Mouse (Mus musculus) testis, postnatal 14 days (tissue): ENCODE measurements around the gene Sntg2.

Experiments
- DNase-seq: peaks from one replicate; pipeline ENCODE4 v3.0.0; 2021; ENCODE audit warnings: low spot score

Gene Sntg2

DNA sequence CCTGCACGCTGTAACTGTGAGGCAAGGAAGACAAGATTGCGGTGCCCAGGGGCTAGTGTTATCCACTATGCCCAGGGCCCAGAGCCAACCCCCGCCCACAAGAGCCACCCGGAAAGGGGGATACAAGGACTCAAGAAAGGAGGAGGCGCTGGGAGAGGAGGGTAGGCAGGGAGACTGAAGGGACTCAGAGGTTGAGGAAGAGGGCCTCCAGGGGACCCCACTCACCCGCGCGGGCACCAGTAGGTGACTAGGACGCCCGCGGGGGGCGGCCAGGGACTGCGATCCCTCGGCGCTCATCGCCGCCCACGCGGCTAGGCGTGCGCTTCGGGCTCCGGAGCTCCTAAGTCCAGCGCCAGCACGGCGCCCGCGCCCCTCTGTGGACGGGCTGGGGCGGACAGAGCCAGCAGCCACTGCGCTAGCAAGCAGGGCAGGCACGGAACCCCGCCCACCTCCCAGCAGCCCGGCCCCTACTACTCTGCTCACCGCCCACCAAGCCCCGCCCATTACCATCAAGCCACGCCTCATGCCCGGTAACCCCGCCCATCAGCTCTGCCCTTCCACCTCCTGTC is at the start of gene Sntg2:
Gene Sntg2, minus strand, starts transcription at position 443 of the 569 bp plus-strand sequence.
- peak; percentile 79 for DNase-seq

DNA sequence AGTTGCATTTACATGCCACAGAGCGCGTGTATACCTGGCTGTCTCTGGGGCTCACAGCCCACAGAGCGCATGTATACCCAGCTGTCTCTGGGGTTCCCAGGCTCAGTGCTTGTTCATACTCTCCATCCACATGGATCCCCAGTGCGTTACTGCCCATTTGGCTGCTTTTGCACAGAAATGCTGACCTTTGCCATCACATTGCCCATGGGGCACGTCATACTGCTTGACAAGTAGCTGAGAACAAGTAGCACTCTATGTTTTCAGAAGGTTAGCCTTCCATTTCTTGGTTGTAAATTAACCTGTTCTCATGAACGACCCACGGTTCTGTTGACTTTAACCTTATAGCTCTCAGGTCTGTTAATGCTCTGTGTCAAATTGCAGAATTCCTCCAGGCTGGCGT is 43.4 kb upstream of the Sntg2 start:
- DNase-seq: no peak

DNA sequence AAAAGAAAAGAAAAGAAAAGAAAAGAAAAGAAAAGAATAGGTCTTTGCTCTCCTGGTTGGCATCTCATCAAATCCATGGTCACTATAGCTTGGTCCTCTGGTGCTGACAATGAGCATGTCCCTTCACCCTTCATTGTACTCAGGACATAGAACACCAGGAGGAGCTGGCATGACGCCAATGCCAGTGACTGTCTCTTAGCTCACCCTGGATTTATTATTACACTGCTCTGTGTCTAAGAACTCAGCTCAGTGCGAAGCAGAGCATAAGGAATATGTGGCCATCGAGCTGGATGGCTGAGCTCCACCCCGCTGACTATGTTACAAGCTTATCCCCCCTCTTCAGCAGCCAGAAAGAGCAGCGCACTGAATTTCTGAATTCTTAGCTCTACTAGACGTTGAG is 42.8 kb upstream of the Sntg2 start:
- no peak for DNase-seq

DNA sequence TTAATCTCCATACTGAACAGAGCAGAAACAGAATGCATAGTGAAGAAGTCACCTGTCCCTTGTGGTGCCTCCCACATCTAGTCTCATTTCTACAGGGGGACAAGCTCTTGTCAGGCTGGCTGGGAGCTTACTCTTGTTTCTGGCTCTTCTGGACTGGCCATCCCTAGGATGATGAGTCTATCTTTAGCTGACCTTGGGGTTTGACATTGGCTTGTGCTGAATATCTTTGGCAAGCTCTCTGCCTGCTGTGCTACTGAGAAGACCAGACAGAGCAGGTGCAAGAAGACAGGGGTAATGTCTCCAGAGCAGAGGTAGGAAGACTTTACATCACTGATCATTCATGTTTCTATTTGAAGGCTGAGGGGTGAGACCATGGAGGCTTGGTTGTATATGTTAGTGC is 29.5 kb upstream of the Sntg2 start:
- DNase-seq: no peak

DNA sequence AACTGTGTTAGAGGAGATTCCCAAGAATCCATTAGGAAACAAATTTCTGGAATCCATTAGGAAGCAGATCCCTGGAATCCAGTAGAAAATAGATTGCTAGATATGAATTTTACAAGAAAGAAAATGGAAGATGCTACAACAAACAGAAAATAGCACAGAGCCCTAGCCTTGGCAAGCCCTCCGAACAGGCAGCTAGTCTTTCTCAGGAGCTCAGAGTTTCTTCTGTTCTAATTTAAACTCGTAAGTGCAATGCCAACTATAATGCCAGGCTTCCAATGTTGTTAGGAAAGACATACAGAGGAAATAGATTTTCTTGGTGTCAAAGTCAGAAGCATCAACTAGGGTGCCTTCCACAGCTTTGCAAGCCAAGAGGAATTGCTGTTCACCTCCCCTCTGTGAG is 27.4 kb upstream of the Sntg2 start:
- no peak for DNase-seq

DNA sequence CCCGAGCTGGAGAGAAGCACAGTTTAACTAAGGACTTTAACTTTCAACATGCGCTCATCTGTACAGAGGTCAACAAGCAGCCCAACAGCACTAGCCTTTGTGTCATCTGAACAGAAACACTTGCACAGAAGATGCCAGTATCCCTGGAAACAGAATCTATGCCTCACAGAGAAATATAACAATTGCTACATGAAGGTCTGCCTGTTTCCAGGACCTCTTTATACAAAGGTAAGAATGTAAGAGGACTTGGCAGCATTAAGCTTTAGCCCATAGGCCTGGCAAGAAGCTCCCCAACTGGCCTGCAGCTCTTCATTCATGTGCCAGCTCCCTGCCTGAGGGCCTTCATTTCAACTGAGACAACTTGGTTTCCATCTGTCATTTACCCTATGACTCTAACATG is 26.9 kb upstream of the Sntg2 start:
- no peak for DNase-seq

DNA sequence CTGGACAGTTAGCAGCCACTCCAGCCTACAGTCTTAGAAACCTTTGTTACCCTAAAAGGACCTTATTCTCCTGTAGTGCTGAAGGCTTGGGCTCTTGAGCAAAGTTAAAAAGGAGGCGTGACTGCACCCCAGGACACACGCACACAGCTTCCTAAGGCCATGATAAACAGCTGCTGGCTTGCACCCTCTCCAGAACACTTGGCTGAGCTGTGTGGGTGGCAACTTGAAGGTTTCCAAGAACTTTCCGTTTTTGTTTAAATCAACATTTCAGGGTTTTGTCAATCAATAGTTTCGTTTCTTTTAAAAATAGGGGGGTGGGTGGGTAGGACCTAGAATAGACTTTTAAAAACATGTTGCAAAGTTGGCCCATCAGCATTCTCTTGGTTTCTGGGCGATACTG is 882 bp downstream of the Sntg2 start:
- no peak for DNase-seq

DNA sequence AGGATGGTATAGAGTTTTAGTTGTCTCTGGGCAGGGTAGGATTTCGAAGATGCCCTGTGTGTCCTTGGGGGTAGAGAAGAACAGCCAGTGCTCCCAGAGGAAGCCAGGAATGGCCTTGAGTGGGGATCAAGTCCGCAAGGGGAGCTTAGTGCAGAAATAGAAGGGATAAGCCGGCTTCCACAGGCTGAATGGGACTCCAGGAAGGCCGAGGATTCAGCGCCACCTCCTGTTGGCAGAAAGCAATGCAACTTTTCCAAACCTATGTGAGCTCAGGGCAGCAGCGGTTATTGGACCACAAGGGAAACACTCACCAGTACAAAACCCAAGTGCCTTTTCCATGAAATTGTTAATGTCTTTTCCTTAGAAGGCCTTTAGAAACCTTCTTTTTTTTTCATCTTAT is 3.4 kb downstream of the Sntg2 start:
- DNase-seq: peak; percentile 76

DNA sequence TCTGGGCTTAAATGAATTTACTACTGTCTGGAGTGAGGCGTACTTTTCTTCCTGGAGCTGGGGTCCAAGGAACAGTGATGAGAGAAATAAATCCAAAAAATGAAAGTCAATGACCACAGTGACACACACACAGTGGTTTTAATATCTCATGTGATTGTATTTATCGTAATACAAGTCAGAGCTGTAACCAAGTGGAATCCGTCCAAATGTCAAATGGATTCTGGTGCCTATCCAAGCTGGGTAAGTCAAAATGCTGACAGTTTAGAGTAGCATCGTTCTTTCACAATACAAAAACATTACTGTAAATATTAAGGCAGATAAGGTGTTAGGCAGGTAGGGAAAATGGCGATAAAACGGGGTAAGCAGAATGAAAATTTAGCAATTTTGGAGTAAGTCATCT is 4.0 kb downstream of the Sntg2 start:
- no peak for DNase-seq

DNA sequence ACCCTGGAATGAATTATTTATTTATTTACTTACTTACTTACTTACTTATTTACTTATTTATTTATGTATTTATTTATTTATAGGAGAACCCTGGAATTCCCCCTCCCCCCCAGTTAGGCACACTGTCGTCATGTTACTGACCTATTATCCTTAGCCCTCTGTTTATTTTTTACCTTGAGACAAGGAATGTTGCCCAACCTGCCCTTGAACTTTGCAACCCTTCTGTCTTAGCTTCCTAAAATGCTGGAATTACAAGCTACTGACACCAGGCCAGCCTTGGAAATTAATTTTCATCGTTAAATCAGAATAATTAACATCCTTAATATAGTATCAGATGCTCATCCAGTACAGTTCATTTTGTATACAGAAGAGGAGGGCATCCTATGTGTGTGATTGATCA is 10.9 kb downstream of the Sntg2 start:
- DNase-seq: no peak

DNA sequence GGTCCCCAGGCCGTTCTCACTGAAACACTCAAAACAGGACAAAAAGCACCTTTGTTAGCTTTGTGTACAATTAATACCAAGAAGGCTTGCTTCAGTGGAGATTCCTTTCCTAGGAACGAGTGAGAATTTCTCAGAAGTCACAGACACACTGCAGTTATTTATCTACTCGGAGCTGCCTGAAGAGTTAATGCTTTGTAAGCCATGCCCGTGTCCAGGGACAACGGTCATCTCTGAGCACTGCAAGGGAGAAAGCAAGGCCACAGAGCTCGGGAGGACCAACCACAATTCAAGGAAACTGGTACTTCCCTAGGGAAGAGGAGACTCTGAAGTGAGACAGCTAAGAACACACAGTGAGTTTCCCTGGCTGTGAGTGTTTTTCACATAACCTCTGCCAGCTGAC is 15.5 kb downstream of the Sntg2 start:
- no peak for DNase-seq

DNA sequence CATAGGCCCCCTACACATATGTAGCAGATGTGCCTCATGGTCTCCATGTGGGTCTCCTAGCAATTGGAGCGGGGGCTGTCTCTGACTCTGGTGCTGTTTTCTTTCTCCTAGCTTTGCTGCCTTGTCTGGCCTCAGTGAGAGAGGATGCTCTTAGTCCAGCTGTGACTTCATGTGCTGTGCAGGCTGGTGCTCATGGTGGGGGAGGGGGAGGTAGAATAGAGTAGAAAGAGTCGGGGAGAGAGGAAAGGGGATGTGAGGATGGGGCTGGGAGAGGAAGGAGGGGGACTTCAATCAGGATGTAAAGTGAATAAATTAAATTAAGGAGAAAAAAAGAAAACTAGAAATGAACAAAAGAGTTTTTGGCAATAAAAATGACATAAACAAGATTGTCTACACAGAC is 20.8 kb downstream of the Sntg2 start:
- no peak for DNase-seq

DNA sequence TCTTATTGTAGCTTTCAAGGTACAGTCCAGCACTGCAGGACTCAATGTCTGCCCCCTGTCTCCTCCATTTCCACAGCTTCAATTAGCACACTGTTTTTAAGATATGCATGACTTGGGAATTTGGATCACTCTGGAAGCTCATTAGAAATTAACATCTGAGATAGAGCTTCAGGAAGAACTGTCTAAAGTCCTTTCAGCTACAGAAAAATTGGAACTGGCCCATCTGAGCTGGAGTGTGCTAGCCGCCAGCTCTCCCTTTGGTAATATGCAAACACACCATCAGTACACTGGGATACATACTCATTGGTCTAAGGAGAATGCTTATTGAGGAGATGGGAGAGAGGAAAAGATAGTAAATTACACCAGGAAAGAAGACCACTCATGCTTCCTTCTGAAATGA is 25.1 kb downstream of the Sntg2 start:
- no peak for DNase-seq

DNA sequence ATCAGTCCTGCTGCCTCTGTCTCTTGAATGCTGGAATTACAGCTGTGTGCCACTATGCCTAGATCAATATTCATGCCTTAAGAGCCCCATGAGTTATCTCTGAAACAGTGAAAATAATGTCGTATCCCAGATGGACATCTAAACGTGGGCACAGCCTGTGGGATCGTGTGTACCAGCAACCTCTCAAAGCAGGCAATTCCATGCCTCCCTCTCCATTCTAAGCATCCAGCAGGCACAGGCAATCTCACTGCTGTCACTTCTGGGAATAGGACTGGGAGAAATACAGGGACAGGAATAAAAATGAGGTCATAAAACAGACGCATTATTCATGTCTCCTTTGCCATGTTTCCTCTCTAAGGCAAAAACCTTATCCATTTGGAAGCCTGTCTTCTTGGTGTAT is 25.9 kb downstream of the Sntg2 start:
- no peak for DNase-seq

DNA sequence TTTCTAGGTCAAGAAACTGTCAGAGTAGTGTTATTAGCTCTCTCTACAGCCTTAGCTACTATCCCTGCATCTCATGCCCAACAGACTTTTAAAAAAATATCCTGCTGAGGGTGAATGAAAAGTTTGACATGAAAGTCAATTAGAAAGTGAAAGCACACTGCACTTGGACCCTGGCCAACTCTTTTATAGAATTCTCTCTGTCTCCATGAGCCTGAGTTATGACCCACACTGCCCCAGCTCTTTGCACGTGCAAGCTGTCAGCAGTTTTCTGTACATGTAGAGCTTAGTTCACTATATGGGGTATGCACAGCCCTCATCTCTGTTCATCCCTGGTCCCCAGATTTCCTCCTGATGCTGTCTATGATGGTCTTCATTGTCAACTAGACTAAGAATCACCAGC is 28.4 kb downstream of the Sntg2 start:
- no peak for DNase-seq

DNA sequence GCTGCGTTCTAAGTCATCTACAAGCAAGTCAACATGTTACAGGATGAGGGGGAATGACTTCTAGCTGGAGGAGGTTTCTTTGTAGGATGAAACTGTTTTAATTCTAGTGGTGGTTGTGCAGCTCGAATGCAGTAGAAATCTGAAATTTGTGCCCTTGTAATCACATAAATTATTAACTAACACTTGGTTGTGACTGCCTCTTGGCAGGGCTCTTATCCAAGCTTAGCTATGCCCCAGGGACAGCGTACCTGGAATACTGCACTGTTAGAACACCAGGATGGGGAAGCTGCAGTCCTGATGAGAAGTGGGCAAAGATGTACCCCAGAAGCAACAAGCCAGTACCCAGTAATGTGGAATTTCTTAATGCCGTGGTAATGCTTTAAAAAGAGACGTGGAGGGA is 36.9 kb downstream of the Sntg2 start:
- DNase-seq: no peak

DNA sequence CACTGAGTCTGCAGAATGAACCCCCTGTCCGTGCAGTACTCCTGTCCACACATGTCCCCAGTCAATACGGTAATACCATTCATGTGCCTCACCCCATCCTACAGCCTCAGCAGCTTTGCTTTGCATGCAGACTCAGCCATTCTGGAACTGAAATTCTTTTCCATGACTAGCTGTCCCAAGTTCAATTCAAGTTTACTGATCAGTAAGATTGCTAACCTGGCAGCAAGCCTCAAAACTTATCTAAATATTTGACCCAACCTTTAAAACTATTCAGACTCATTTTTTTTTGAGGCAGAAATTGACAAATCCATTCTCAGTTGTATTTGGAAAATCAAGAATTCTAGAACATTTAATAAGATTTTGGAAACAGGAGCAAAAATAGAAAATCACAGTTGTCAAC is 38.7 kb downstream of the Sntg2 start:
- DNase-seq: no peak

DNA sequence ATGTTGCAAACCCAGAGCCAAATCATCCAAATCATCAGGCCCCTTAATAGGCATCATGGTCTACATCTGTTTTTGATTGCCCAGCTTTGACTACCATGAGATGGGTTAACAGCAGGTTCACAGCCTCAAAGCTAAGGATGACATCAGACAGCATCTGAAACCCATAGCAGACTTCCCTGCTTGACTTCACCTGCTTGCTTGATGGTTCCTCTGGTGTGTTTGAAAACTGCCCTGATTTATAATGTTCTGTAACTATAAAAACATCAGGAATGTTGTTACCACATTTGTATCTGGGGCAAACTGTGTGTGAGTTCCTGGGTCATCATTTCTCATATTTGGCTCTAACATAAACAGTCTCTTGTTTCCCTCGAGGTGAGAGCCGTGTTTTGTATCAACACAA is 55.2 kb downstream of the Sntg2 start:
- no peak for DNase-seq

DNA sequence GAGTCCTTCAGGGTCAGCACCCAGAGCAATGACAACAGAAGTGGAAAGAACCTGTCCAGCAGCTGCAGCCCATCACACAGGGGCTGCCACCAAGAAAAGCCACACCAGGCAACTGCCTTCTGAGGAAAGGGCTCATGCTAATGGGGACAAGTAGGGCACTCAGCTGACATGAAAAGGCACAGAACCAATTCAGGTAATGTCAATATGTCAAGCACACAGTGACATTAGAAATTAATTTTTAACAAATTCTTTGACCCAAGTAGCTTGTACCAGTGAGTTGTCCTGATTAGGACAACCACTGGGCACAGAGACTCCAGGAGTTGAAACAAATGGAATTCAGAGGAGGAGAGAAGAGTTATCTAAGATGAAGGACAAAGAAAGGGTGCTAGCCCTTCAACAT is 60.2 kb downstream of the Sntg2 start:
- DNase-seq: no peak

DNA sequence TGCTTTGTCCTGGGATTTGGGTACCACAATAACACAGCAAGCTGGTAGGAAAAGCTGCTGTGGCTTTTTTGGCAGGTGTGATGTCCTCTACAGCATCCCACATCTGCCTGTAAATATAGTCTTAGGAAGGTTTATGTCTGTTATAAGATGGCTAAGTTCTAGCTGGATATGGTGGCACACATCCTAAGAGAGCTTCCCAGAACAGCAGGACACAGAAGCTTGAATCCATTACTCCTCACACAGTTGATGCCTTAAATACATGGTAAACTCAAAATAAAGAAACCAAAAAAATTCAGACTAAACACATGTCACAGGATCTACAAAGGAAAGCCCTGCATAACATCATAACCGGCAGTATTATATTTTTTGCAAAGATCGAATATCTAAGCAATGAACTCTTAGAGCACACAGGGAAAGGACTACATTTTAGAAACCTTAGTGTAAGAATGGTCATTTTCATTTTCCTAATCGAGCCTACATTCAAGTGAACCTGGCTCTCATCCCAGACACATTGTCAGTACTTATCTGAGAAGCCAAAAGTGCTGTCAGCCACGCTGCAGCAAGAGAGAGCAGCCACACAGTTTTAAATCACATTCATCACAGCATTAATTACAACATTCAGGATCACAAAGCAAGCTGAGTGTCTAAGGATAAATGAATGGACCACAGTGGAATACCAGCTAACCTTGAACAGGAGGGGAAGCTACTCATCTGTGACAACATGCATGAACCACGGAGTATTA is 64.8 kb downstream of the Sntg2 start:
- no peak for DNase-seq

DNA sequence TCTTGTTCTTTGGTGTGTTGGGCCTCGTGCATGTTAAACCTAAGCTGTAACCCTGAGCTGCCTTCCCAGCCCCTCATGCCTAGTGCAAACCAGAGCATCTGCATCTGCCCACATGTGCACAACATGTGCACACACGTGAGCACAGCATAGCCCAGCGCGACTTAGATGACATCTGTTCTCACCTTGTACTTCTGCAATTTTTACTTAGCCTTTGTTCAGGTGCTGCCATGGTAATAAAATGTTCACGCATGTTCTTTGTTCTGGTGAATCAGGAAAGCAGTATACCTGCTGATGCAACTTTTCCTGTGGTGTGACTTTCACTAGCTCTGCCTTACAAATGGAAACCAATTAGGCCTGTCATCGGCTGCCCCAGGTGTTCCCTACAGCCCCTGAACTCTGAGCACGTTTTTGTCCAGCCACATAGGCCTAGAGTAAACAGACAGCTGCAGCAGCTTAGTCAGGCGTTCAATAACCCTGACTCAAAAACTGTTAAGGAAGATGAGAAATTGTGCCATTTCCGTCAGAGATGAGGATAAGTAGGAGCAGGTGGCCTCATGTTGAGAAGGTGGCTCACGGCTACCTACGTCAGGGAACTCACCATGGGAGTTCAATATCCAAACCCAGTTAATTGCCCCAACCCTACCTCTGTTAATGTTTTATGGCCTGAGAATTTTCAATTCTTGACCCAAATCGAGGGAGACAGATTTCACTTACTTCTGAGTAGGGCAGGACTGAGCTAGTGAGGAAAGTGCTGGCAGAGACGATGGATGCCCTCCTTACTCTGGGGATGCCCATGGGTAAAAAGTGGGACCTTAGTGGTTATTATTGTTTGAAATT is 80.2 kb downstream of the Sntg2 start:
- no peak for DNase-seq

DNA sequence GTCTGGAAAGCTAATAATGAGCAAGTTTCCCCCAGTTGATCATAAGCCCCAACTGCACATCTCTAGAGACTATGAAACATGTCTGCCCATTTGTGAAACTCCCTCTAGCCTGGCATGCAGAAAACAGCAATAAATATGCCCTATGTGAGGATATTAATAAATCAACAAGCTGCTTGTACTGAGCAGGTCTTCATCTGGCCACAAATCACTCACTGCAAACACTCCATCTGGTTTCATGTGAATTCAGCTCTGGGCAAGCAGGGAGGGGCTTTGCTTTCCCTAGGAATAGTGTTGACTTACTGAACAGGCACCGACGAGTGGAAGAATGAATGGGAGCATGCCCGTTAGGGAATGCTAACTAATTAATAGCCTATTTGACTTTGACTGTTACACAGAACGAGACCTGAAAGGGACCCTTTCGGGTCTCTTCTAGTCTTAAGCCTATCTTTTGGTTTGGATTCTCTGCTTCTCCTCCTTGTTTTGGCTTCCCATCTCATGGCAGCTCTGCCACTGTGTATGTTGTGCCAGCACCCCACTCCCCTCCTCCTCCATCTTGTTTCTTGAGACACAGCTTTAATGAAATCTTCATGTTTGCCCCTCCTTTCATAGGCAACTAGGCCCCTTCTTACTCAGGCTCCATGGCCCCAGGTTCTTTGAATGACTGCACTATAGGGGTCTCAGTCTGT is 86.1 kb downstream of the Sntg2 start:
- no peak for DNase-seq

DNA sequence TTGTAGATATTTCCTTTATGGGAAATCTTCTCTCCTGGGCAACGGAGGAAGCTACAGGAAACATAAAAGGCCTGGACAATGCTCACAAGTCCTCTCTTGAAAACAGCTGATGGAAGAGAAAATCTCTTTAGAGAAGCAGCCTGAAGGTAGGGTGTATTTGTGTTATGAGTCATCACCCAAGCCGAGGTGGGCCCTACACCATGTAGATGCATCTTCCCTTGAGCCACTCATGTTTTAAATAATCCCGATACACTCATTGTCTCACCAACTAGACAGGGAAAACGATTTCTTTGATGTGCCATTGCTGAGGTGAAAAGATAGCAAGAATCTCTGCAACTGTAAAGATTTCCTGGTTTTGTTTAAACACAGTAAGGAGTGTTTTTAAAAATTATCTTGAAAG is 89.4 kb downstream of the Sntg2 start:
- no peak for DNase-seq
